Mouse (Mus musculus): ENCODE measurements at regions not wholly inside any gene's neighbourhood (a gene's known extent, or its start where the extent isn't known, plus 50 kb on each side); places are given as distances from the start of the nearest gene placed in this dataset.

- TF ChIP-seq CTCF (IDR thresholded peaks at IDR 0.05; ENCODE audit: extremely low read depth, insufficient read depth, low read length): no peak
- no peak for TF ChIP-seq POLR2A (IDR thresholded peaks at IDR 0.05; ENCODE audit: extremely low read depth, insufficient read depth, low read length)
- Histone ChIP-seq H3K4me3 (ENCODE audit: insufficient read depth, low read length) (no peak overlapping the region), H3K27ac (ENCODE audit: insufficient read depth, low read length) (no peak overlapping the region), H3K4me1 (ENCODE audit: control insufficient read depth, insufficient read depth, low read length) (no peaks in the 10 kb centered on the region)
Observed at GRCm38 (mm10) chr2:74217437-74217836, 306.3 kb upstream of the Atp5g3 start.

- no peak overlapping the region for H3K4me3 ChIP-seq (ENCODE audit: insufficient read depth, low read length)
- H3K4me1 ChIP-seq (ENCODE audit: control insufficient read depth, insufficient read depth, low read length): no peaks in the 10 kb centered on the region
- TF ChIP-seq CTCF (IDR thresholded peaks at IDR 0.05; ENCODE audit: extremely low read depth, insufficient read depth, low read length) (no peak), POLR2A (IDR thresholded peaks at IDR 0.05; ENCODE audit: extremely low read depth, insufficient read depth, low read length) (no peak)
- no peak overlapping the region for H3K27ac ChIP-seq (ENCODE audit: insufficient read depth, low read length)
Observed at GRCm38 (mm10) chr2:74210210-74210609, 299.1 kb upstream of the Atp5g3 start.

GRCm38 (mm10) chr2:74209421-74209917 lies 298.3 kb upstream of the Atp5g3 start:
- no peak overlapping the region for H3K27ac ChIP-seq (ENCODE audit: insufficient read depth, low read length)
- TF ChIP-seq CTCF (IDR thresholded peaks at IDR 0.05; ENCODE audit: extremely low read depth, insufficient read depth, low read length) (no peak), POLR2A (IDR thresholded peaks at IDR 0.05; ENCODE audit: extremely low read depth, insufficient read depth, low read length) (no peak)

DNA sequence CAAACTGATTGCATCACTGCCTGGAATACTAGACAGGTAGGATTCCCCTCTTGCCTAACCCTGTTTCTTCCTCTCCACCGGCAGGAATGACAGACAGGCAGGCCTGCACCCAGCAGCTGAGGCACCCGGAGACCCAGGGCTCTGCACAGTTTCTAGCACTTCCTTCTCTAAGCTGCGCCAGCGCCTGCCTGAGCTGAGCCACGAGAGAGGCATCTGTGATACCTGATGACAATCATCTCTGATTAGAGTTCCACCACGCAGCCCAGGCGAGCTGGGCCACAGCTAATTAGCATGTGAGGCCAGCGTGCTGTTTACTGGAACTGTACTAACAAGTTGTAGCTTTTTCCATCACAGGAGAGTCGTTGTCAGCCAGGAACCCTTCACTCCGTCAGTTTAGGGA lies 296.3 kb upstream of the Atp5g3 start:
- Histone ChIP-seq H3K4me1 (ENCODE audit: control insufficient read depth, insufficient read depth, low read length) (no peaks in the 10 kb centered on the region), H3K27ac (ENCODE audit: insufficient read depth, low read length) (no peak overlapping the region), H3K4me3 (ENCODE audit: insufficient read depth, low read length) (no peak overlapping the region)
- TF ChIP-seq POLR2A (IDR thresholded peaks at IDR 0.05; ENCODE audit: extremely low read depth, insufficient read depth, low read length) (no peak), CTCF (IDR thresholded peaks at IDR 0.05; ENCODE audit: extremely low read depth, insufficient read depth, low read length) (no peak)

More at GRCm38 (mm10) chr2:74209421-74209917, 298.3 kb upstream of the Atp5g3 start:
- Histone ChIP-seq H3K4me3 (ENCODE audit: insufficient read depth, low read length) (no peak overlapping the region), H3K4me1 (ENCODE audit: control insufficient read depth, insufficient read depth, low read length) (no peaks in the 10 kb centered on the region)

- TF ChIP-seq POLR2A (IDR thresholded peaks at IDR 0.05; ENCODE audit: extremely low read depth, insufficient read depth, low read length) (no peak), CTCF (IDR thresholded peaks at IDR 0.05; ENCODE audit: extremely low read depth, insufficient read depth, low read length) (no peak)
- H3K4me1 ChIP-seq (ENCODE audit: control insufficient read depth, insufficient read depth, low read length): no peaks in the 10 kb centered on the region
- H3K4me3 ChIP-seq (ENCODE audit: insufficient read depth, low read length): no peak overlapping the region
- H3K27ac ChIP-seq (ENCODE audit: insufficient read depth, low read length): no peak overlapping the region
Observed at GRCm38 (mm10) chr2:74202776-74203175, 291.6 kb upstream of the Atp5g3 start.

GRCm38 (mm10) chr2:74201608-74202323 lies 290.6 kb upstream of the Atp5g3 start:
- no peak overlapping the region for H3K27ac ChIP-seq (ENCODE audit: insufficient read depth, low read length)
- no peak for TF ChIP-seq CTCF (IDR thresholded peaks at IDR 0.05; ENCODE audit: extremely low read depth, insufficient read depth, low read length)

GRCm38 (mm10) chr2:74199550-74199949 lies 288.4 kb upstream of the Atp5g3 start:
- no peak for TF ChIP-seq CTCF (IDR thresholded peaks at IDR 0.05; ENCODE audit: extremely low read depth, insufficient read depth, low read length)
- no peak for TF ChIP-seq POLR2A (IDR thresholded peaks at IDR 0.05; ENCODE audit: extremely low read depth, insufficient read depth, low read length)
- H3K4me1 ChIP-seq (ENCODE audit: control insufficient read depth, insufficient read depth, low read length): no peaks in the 10 kb centered on the region
- H3K27ac ChIP-seq (ENCODE audit: insufficient read depth, low read length): no peak overlapping the region
- no peak overlapping the region for H3K4me3 ChIP-seq (ENCODE audit: insufficient read depth, low read length)

More at GRCm38 (mm10) chr2:74201608-74202323, 290.6 kb upstream of the Atp5g3 start:
- Histone ChIP-seq H3K4me1 (ENCODE audit: control insufficient read depth, insufficient read depth, low read length) (no peaks in the 10 kb centered on the region), H3K4me3 (ENCODE audit: insufficient read depth, low read length) (no peak overlapping the region)

GRCm38 (mm10) chr2:74187963-74188790 lies 277.1 kb upstream of the Atp5g3 start:
- no peaks in the 10 kb centered on the region for H3K4me1 ChIP-seq (ENCODE audit: control insufficient read depth, insufficient read depth, low read length)
- no peak for TF ChIP-seq POLR2A (IDR thresholded peaks at IDR 0.05; ENCODE audit: extremely low read depth, insufficient read depth, low read length)
- TF ChIP-seq CTCF (IDR thresholded peaks at IDR 0.05; ENCODE audit: extremely low read depth, insufficient read depth, low read length): no peak
- no peak overlapping the region for H3K27ac ChIP-seq (ENCODE audit: insufficient read depth, low read length)
- H3K4me3 ChIP-seq (ENCODE audit: insufficient read depth, low read length): no peak overlapping the region

DNA sequence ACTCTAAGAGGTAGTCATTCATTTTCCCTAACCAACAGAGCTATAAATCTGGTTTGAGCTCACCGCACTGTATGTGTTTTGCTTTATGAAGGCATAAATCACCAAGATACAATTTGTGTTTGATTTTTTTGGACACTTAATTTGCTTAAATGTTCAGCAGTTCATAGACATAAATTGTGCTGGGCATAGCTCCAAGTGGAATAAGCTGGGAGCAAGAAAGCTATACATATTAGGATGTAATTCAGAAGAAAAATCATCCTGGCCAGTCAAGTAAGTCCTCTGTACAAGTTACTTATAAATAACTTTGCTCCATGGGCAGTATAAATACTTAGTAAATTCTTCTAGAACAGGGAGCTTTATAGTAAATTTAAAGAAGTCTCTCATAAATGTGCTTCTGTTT lies 267.0 kb upstream of the Atp5g3 start:
- TF ChIP-seq CTCF (IDR thresholded peaks at IDR 0.05; ENCODE audit: extremely low read depth, insufficient read depth, low read length): no peak
- TF ChIP-seq POLR2A (IDR thresholded peaks at IDR 0.05; ENCODE audit: extremely low read depth, insufficient read depth, low read length): no peak

More for the DNA sequence above, 267.0 kb upstream of the Atp5g3 start:
- H3K4me3 ChIP-seq (ENCODE audit: insufficient read depth, low read length): no peak overlapping the region
- H3K27ac ChIP-seq (ENCODE audit: insufficient read depth, low read length): no peak overlapping the region
- no peaks in the 10 kb centered on the region for H3K4me1 ChIP-seq (ENCODE audit: control insufficient read depth, insufficient read depth, low read length)

All from cortical plate, adult 2 months (tissue).